Mouse (Mus musculus) lung, postnatal 36 days (tissue): ENCODE results near the gene Gm12184.
"Not testable (repeated sequence)": the region's sequence is repeated elsewhere in the genome, so short reads cannot be mapped to it uniquely, and the experiment has no call there.

Experiments used
- DNase-seq: peaks from one replicate; pipeline ENCODE4 v3.0.0; 2022; ENCODE audit warnings: mixed read lengths

Gene Gm12184

DNA sequence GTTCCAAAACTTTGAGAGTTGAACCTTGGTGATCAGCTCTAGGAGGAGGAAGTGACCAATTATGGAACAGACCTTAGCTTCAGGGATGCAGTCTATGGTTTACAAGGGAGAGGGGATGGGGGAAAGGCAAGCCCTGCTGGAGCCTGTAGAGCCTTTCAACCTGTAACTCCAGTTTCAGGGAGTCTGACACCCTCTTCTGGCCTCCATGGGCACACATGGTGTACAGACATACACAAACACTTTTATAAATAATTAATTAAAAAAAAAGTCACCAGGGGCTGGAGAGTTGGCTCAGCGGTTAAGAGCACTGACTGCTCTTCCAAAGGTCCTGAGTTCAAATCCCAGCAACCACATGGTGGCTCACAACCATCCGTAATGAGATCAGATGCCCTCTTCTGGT is 19.9 kb upstream of the Gm12184 start:
- DNase-seq = not testable (repeated sequence)

DNA sequence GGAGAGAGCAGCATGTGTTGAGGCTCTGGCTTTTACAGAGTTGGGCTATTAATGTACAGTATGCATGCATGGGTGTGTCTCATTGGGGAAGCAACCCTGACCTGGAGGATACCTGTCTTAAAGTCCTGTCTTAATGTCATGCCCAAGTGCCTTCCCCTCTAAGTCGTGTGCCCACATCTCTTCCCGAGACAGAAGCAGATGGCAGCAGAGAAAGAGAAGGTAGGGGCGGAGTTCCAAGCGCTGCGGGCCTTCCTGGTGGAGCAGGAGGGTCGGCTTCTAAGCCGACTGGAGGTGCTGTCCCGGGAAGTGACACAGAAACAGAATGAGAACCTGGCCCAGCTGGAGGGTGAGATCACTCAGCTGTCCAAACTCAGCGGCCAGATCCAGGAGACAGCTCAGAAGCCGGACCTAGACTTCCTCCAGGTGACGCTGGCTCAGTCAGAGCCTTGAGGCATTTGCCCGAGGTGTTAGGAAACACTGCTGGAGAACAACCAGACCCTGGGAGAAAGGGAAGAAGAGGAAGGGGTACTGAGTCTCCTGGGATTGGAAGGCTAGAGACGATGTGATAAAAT is 18.9 kb upstream of the Gm12184 start:
- DNase-seq = no peak

DNA sequence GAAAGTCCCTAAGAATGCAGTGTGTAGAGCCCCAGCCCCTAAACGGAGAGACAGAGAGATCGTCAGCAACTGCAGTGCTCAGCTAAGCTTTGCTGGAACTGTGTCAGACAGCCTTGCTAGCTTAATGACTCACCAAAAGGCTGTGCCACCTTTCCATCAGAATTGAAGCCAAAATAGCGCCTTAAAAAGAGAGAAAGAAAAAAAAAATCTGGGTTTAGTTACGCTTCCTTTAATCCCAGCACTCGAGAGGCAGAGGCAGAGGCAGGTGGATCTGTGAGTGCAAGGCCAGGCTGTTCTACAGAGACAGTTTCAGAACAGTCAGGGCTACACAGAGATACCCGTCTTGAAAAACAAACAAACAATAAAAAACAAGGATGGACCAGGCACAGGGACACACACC is 17.9 kb upstream of the Gm12184 start:
- no peak for DNase-seq

DNA sequence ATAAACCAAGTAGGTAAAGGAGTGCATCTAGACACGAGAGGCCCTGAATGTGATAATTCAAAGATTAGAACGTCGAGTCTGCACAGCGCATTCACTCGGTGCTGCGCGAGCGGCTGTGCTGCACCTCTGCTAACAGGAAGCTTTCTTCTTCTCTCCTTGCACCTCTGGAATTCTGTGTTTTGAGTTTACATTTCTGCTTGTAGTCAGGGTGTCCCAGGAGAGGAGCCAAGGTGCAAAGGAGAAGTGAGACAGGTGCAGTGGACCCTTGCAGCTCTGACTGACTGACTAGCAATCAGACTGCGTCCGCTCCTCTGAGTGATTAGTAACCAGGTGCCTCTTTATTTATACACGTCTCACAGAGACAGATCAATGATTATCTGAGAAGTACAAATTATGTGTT is 16.7 kb upstream of the Gm12184 start:
- DNase-seq = no peak

DNA sequence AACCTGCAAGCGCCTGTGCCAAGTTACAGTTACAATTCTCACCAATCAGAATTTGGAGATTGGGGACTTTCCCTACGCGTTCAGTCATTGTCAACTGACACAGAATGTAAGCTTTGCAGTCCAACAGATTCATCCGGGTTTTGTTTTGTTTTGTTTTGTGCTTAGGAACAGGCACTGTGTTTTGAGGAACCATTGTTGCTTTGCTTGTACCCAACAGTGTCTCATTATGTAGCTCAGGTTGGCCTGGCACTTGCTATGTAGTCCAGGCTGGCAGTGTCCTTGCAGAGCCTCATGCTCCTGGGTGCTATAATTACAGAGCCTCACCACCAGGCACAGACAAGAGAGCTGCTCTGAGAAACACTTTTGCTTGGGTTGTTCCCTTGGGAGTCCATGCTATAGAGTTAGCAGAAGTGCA is 15.9 kb upstream of the Gm12184 start:
- DNase-seq = no peak

DNA sequence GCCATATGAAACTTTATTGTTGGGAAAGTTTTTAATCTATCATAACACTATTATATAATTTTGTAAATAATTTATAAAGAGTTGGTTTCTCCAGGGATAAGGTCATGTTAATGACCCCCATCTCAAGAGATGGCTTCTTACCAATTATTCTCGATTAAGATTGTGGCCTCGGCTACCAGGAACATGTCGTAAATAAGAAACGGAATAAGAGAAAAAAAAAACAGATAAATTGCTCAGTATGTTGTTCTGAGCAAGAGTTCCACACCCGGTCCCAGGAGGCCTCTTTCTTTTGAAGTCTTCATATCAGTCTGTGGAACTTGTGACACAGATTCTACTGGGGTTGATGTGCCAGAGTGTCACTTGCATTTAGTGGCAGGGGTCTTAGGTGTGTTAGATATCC is 14.8 kb upstream of the Gm12184 start:
- no peak for DNase-seq

DNA sequence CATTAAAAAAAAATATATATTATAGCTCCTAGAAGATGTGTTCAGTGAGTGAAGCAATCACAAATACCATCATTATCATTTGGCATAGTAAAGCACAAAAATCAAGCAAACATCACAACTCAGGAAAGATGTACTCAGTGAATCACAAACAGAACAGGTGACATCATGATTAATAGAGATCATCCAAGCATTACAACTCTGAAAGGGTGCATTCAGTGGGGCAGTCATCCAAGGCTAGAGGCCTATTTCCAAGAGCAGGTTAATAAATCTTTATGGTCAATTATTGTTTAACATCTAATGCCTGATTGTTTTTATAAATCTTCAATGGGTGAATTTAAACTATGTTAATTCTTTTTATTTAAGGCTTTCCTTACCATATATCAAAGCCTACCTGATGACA is 14.3 kb upstream of the Gm12184 start:
- no peak for DNase-seq

DNA sequence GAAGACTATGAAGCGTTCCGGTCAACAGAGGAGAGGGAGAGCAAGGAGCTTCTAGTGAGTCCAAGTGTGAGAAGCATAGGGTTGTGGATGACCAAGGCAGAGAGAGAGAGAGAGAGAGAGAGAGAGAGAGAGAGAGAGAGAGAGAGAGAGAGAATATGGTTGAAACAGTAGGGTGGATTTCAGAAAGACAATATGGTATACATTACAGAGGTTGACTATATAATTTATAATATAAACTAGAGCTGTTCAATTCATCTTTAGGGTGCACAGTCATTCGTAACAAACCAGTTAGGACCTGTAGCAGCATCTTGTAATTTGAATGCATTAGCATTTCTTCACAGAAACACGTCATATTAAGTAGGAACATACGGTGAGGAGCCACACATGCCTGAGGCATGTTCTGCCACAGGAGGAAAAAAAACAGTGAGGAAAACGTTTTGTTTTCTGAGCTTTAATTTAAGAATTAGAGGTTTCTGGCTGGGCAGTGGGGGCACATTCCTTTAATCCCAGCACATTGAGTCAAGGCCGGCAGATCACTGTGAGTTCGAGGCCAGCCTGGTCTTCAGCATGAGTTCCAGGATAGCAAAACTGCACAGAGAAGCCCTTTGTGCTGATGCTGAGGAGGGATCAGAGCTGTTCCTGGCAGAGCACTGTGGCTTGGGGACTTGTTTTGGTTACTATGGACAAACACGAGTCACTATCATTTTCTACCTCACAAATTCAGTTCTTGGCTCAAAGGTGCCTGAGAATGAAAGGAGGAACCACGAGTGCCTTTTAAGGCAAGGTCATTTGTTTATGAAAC is 12.6 kb upstream of the Gm12184 start:
- no peak for DNase-seq

DNA sequence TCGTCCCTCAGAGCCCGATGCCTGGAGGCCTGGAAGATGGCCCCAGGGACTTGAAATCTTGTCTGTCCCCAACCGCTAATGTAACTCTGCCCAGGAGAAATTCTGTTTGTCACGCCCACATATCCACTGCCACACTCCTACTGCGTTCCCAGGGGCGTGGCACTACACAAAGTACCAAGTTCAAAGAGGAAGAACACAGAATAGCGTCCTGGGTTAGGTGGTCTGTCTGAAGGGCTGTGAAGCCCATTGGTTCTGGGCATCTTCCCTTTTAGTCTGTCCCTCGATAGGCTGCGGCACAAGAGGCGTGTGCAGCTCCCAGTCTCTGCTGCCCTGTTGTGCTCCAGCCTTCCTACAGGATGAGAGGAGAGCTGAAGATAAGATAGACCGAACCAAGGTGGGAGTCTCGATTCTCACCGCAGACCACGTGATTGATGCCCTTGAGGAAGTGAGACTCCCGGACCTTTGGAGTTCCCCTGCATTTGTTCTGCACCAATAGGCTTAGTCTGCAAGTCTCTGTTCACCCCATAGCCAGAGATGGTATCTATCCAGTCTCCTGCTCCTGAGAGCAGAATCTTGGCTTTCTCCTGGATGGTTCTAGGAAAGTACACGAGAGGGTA is 11.8 kb upstream of the Gm12184 start:
- peak; percentile 70 for DNase-seq

DNA sequence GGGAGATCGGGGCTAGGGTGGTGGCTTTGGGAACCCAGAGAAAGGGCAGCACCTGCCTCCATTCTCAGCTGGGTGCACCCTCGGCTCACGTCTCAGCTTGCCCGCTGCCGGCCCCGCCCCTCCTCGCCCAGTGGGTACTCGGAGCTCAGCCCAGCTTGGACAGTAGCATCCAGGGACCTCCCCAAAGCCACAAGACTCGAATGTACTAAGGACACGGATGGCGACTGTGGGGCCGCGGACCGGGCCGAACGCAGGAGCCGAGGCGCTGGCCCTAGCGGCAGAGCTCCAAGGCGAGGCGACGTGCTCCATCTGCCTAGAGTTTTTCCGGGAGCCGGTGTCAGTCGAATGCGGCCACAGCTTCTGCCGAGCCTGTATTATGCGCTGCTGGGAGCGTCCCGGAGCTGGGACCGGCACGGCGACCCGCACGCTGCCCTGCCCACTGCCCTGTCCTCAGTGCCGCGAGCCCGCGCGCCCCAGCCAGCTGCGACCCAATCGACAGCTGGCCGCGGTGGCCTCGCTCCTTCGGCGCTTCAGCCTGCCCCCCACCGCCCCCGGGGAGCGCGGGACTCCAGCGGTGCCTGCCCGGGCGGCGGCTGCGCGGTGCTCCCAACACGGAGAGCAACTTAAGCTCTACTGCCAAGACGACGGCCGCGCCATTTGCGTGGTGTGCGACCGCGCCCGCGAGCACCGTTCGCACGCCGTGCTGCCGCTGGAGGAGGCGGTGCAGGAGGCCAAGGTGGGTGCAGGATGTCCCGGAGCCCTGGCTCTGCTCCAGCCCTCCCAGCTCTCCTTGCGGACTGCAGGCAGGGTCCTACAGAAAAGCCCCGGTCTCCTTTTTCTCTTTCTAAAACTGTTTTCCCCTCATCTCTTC is 11.1 kb upstream of the Gm12184 start:
- peak; percentile 82 for DNase-seq

DNA sequence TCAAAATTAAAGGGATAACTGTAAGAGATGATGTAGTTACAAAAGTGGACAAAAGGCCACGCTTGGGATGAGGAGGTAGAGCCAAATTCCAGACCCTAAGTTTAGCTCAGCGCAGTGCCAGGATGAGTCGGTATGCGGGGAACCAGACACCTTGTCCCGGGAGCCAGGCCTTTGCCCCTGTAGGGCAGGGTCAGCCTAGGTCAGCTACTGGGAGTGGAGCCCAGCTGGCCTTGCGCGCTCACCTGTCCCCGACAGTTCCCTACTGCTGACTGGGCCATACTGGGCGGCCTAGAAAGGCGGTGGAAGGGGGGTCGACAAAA is 10.5 kb upstream of the Gm12184 start:
- DNase-seq = no peak

DNA sequence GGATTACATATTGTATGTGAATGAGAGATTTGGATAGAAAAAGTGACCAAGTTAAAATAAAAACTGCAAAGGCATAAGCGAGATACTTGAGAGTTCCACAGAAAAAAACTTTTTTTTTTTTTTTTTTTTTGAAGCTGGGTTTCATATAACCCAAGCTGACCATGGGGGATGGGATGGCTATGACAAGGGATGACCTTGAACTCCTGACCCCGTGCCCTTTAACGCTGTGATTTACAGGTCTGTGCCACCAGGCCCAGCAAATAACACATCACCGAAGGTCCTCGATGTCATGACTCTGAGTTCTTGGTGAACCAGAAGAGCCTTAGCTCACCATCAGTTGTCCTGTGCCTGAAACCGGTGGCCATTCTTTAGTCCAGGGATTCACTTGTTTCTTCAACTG is 9.5 kb upstream of the Gm12184 start:
- no peak for DNase-seq

DNA sequence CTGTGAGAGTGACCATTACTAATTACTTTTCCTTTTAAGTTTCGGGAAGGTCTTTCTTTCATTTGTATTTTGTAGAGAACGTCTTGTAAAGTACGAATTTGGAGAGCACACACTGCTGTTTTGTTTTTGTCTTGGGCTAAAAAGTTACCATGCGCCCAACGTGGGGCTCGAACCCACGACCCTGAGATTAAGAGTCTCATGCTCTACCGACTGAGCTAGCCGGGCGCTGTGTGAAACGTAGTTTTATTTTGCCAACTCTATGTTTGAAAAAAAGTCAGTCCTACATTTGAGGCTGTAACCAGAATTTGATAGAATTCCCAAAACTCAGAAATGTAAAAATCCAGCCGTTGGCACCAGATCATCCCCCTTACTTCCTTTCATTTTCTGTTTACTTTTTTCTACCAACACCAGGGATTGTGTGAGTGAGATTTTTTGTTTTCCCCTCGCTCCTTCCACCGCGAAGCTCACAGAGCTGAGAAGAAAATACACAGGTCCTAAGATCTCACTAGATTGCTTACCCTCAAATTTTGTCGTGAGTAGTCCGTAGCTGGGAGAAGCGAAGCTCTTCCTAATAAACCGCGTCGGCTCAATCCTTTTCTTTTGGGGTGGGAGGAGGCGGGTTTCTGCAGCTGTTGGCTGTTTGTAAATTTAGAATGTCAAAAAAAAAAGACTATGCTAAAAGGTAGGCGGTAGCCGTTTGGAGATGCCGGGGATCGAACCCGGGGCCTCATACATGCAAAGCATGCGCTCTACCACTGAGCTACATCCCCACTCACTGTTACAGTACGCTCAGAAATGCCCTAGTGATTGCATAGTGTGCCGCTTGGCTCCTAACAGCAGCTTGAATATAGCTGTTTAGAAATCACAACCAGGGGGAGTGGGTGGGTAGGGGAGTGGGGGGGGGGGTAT is 7.5 kb upstream of the Gm12184 start:
- peak; percentile 96 for DNase-seq

DNA sequence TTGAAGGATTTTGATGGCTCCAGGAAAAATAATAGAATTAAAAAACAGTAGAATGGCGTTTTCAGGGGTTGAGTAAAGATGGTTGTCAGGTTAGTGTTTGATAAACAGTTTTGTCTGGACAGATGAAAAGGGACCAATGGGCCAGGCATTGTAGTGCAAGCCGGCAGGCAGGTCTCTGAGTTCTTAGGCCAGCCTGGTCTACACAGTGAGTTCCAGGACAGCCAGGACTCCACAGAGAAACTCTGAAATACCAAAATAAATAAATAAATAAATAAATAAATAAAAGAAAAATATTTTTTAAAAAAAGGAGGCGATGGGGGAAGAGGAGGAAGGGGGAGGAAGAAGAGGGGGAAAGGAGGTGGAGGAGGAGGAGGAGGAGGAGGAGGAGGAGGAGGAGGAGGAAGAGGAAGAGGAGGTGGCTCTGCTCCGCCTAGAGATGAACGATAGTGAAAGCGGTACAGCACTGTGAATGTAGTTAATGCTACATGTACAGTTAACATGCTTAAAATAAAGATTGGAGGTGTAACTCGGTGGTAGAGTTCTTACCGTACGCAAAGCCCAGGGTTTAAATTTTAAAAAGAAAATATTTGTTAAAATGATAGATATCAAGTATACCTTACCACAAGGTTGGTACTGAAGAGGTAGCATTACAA is 6.7 kb upstream of the Gm12184 start:
- DNase-seq = peak; percentile 34

DNA sequence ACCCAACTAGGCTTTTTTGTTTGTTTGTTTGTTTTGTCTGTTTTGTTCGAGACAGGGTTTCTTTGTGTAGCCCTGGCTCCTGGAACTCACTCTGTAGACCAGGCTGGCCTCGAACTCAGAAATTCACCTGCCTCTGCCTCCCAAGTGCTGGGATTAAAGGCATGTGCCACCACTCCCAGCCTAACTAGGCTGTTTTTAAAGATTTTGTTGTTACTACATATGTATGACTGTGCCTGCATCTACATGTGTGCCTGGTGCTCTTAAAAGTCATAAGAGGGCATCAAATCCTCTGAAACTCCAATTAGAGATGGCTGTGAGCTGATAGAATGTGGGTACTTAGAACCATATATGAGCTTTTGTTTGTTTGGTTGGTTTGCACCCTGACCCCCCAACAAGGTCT is 4.8 kb upstream of the Gm12184 start:
- DNase-seq = no peak

DNA sequence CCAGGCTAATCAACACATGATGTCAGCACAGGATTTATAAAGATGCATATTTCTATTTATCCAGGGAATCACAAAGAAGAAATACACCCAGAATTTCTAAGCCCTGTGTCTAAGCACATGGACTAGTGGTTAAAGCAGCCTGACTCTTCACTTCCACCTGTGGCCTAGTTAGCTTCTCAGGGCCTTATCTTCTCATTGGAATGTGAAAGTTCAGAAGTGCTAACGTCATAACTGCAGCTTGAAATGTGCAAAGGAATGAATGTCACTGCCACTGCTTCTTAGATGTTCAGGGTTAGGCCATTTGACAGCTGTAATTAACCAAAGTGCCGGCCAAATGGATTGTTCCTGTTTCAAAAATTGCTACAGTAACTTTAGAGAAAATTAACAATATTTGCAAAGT is 3.8 kb upstream of the Gm12184 start:
- peak; percentile 49 for DNase-seq

DNA sequence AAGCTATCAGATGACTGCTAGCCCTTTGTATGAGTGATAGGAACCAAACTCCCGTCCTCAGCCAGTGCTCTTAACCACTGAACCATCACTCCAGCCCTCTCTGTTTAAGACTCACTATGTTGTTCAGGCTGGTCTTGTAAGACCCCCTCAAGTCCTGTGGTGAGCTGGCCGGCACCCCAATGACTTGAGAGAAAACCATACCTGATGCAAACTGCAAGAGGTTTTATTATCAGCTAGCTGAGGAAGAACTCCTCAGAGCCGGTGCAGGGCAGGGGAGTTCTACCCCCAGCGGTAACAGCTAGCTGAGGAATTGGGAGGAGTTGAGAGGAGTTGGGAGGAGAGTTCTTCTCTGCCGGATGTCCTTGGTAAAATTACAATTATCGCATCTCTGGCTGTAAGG is 1.5 kb upstream of the Gm12184 start:
- no peak for DNase-seq

DNA sequence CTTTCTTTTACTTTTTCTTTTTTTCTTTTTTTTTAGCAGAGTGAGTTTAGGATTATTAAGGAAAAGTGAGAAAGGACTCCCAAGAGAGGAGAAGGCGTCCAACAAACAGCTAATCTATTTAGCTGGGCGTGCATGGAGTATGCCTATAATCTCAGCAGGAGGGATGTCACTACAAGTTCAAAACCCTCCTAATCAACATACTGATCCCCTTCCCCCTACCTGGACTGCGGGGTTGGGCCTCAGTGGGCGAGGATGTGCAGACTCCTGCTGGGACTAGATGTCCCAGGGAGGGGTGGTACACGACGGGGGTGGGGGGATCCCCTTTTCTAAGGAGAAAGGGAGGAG is 269 bp upstream of the Gm12184 start:
- no peak for DNase-seq

DNA sequence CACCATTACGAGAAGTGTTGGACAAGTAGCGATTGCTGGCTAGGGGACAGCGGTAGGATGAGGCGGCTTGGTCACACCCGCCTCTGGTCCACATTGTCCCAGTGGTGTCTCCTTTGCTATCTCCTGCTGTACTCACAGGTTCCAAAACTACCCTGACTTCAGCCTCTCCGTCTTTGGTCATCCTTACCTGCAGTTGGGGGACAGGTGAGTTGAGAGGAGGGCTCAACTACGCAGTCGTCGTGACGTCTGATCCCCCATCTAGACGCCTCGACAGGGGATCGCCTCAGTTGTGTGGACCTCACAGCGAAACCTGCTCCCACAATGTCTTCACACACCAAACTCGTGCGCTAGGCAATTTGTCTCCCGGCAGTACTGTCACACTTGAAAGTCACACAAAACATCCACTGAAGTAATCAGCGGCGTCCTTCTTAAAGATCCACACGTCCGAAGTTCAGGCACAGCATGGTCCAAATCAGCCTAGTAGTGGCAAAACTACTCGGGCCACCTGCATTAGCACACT is 2.1 kb downstream of the Gm12184 start:
- no peak for DNase-seq

DNA sequence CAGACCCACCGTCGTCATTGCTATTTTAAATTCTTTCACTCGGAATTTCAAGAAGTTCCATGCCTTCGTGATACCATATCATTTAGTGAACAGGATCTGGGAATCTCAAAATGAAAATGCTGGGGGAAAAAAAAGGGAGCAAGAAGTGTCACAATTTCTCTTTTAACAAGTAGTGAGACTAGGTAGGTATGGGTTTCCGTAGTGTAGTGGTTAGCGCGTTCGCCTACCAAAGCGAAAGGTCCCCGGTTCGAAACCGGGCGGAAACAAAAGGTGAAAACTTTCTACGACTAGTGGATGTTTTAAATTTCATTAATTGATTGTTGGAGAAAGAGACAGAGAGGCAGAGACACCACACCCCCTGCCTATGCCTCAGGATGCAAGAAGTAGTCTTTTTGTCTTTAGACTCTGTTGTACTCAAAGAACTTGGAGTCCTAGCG is 2.9 kb downstream of the Gm12184 start:
- DNase-seq = peak; percentile 77

DNA sequence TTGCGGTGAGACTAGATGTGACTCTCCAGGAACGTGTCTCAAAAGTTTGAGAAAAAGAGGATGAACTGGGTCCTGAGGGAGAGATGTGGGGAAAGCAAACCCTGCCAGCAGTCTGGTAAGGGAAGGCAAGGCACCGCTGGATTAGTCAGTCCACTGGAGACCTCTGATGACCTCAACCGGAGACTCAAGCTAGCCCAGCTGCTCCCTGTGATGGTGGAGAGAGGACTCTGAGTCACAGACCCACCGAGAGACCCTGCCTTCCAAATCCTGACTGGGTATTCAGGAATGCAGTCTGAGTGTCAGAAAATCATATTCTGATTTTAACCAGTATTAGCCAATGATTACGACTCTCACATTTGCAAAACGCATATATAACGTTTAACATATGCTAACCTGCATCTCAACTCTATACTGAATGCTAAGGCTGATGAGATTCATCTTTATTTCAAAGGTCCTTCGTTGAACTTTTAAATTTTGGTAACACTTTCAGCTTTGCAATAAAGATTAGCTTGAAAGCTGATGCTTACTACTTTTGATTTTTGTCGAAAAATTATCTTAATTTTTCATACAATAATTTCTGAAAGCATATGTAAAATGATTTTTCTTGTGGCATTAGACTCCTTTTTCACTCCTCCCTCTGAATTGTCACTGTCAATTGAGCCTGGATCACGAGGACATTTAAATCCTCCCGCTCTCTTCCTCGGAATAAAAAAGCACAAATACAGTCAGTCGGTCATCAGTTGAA is 3.5 kb downstream of the Gm12184 start:
- DNase-seq = no peak
